Mouse (Mus musculus) heart, adult 9 months (tissue): ENCODE measurements around the gene Rln1.

Experiments
- DNase-seq, 2 experiments: peaks; one replicate each; pipeline ENCODE4 v3.0.0; 2022; ENCODE audit warnings: low spot score in 2 of 2

Gene Rln1

DNA sequence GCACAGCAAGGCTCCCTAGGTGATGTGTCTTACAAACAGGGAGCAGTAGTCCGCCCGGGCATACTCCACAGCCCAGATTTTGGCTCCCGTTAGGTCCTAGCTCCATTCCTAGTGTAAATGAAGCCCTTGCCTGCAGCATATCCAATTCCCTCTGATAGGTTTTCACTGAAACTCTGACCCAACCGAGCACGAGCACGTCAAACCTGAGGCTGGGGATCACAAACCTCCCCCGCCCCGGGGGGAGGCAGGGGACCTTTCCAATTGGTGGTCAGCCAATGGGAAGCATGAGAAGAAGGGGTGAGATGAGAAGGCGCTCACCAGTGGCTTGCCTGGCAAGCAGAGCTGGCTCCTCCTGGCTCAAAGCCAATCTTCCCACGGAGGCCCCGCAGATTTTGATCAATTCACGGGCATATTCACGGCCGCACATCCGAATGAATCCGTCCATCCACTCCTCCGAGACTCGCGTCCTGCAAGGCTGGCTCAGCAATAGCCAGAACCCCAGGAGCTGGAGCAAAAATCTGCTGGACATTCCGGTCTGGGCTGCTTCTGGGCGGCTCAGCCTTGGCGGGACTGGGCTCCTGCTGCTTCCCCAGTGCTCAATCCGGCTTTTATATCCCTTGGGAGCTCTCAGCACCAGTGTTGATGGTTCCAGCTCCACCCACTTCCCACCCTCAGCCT is at the start of gene Rln1:
Gene Rln1, minus strand, starts transcription at position 603 of the 678 bp plus-strand sequence.
- DNase-seq = no peak

DNA sequence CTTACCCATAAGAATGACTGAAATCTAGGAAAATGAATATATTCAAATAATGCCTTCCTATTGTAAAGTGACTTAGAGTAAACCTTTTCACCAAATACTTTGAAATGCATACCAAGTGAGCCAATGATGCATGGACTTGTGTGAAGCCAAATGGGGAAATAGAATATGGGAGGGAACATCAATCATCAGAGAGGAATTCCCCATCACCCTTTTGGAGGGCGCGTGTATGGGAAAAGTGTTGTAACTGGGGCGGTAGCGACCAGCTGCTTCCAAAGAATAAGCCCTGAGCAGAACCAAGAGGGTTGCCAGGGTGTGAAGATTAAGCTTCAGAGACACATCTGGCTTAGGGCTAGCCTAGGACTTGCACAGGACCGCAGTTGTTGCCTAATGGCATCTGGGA is 48.9 kb upstream of the Rln1 start:
- no peak for DNase-seq

DNA sequence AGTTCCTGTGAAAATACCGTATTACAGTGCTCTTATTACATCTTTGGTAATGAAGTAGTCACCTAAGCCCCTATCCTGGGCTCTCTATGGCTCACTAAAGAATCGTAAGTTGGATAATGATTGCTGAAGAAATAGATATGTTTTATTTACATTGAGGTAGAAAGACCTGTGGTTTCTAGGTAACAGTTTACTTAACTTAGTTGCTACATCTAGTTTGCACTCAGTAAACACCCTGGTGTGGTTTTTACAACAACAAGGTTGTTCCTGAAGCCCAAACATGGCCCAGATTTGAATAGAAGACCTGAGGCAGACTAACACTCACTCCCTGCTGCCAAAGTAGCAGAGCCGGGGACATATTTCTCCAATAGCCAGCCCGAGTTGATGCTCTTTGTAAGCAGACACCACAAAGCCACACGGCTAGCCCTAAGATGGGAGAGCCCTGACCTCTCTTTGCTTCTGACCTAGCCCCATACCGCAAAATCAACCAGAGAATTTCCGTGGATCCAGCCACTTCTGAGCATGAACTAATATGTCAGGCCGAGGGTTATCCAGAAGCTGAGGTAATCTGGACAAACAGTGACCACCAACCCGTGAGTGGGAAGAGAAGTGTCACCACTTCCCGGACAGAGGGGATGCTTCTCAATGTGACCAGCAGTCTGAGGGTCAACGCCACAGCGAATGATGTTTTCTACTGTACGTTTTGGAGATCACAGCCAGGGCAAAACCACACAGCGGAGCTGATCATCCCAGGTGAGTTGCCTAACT is 45.6 kb upstream of the Rln1 start:
- DNase-seq = no peak

DNA sequence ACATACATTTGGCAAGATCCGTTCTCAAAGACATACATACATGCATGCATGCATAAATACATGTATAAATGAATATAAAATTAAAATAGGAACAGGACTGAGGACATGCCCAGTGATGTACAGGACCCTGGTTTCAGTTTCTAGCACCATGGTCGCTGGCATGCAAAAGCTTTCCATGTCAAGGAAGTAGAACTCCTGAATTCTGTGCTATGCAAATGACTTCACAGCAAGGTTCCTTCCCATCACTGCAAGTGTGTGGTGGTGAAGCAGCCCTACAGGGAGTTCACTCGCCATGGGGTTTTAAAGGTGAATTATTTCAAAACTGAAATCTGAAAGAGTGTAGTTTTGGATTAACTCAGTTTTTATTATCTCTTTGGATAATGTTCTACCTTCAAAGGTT is 41.9 kb upstream of the Rln1 start:
- DNase-seq = no peak

DNA sequence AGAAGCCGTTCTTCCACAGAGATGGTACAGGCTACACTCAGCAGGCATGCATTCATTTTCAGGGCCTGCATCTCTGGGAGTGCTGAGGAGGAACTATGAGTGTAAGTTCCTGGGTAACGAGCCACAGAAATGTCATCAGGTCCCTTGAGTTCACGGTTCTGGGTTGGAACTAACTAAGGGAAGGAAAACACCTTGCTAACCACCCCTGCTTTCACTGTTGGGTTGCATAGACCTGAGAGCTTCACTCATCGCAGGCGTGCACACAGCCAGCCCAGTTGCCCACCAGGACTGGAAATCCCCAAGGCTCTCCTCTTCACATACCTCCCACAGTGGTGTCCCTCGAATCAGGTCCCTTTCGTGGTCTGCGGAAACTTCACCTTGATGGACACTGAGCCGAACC is 40.5 kb upstream of the Rln1 start:
- DNase-seq = no peak

DNA sequence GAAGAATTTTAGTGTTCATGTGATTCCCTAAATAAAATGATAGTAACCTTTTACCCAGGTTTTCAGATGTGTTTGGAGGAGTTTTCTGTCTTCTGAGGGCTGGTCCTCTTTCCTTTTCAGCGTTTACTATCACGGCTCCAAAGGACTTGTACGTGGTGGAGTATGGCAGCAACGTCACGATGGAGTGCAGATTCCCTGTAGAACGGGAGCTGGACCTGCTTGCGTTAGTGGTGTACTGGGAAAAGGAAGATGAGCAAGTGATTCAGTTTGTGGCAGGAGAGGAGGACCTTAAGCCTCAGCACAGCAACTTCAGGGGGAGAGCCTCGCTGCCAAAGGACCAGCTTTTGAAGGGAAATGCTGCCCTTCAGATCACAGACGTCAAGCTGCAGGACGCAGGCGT is 39.0 kb upstream of the Rln1 start:
- no peak for DNase-seq

DNA sequence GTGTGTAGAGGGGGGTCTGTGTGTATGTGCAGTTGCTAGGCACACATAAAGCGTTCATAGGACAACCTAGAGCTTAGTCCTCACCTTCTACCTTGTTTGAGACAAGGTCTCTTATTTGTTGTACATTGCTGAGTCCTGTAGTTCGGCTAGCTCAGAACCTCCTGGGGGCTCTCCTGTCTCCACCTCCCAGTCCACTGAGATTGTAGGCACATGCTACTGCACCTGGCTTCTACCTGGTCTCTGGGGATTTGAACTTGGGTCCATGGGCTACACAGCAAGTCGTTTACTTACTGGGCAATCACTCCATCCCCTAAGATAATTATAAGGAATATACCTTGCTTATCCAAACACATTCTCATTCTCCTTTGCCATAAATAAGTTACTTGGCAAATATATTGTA is 38.2 kb upstream of the Rln1 start:
- DNase-seq = no peak

DNA sequence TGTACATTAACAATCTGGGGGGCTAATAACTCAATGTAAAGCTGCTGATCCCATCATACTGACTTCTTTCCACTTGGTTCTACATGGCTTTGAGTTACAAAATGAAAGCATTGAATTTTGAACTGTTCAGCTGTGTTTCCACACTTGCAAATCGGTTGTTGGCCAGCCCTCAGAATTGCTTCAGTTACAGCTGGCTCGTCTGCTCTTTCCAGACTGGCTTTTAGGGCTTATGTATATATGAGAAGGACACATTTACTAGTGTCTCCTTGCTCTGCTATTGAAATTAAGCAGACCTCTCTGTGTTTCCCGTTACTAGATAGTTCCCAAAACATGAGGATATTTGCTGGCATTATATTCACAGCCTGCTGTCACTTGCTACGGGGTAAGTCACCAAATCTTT is 37.7 kb upstream of the Rln1 start:
- DNase-seq = no peak

DNA sequence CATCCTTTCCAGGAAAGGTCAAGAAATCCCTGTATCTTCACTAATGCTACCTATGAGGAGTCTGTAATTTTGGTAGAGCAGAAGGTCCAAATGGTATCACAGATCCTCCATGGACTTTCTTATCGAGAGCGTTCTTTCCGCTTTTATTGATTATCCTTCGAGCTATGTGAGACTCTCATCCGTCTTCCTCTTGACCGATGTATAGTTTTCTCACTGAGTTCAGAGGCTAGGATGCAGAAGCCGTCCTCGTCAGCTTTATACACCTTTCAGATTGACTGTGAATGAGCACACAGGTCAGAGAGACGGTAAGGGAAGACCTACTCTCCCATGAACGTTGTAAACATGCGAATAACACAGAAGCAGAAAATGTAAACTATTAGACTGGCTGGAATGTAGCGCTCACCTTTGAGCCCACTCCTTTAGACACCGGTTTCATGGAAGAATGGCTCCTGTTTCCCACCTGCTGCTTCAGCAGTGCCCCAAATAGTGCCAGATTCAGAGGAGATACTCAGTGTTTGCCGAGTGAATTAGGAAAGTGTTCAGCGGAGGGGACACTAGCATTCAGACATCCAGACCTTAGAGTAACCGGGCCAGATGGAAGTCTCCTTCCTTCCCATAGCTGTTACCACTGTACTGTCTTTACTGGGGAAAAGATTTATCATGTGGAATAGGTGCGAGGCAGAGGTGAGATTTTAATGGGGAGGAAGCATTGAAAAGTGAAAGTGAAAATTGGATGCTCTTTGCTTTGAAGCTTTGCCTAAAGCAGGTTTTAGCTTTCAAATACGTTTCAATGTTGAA is 37.0 kb upstream of the Rln1 start:
- no peak for DNase-seq

DNA sequence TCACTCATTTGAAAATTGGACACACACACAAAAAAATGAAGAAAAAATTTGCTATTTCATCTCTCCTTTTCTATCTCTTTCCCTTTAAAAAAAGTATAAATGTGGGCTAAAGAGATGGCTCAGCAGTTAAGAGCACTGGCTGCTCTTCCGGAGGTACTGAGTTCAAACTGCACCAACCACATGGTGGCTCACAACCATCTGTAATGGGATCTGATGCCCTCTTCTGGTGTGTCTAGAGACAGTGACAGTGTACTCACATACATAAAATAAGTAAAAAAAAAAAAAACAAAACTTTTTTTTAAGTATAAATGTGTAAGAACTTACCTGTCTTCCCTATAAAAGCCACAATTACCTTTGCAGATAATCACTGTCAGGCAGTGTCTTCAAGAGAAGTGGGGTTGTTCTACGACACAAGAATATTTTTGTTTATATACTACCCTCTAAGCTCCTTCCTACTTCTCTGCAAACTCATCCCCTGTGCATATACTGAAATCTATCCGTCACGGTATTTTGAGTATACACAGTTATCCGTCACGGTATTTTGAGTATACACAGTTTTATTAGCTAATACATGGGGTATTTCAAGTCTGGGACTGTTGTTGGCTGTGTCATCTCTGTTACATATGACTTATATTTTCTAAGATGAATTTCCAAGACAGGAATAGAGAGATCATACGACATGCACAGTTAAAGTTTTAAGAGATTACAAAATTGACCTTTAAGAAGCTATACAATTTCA is 36.2 kb upstream of the Rln1 start:
- DNase-seq = no peak

DNA sequence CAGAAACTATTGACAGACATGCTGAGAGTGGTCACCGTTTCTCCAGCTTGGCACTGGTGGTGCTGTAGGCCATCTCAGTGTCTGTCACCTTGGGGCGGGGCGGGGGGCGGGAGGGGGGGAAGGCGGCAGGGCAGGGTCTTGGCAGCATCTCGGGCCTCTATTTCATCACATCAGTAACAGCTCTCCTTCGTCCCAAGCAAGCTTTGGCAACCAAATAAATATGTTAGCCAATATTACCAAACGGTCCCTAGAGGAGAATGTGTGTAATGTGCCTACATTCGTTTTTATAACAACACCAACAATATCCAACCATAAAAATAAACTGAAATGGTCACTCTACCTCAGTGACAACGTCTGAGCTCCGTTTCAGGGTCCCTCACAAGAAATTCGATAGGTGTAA is 35.6 kb upstream of the Rln1 start:
- DNase-seq = no peak

DNA sequence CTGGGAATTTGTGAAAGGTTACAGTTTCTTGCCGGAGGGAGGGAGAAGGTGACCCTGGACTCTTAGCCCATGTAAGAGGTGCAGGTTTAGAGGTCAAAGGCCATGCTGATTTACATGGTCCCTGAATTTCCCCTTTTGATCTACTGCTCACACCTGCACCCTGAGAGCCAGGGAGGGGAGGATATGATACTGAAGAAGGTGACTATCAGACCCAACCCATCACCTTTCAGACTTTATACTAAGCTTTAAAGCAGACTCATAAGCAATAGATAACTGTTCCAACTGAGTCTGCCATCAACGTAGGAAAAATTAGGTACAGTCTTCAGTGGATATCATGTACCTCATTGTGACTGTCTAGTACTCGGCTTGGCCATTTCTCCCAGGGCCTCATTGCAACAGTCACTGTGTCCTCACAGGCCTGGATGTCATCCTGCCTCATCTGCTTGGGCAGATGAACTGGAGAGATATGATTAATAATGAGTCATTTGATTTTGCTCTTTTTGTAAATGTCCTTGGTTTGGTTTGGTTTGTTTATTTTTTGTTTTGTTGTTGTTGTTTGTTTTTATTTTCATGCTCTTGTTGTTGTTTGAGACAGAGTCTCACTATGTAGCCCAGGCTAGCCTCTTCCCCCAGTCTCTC is 34.3 kb upstream of the Rln1 start:
- DNase-seq = no peak

DNA sequence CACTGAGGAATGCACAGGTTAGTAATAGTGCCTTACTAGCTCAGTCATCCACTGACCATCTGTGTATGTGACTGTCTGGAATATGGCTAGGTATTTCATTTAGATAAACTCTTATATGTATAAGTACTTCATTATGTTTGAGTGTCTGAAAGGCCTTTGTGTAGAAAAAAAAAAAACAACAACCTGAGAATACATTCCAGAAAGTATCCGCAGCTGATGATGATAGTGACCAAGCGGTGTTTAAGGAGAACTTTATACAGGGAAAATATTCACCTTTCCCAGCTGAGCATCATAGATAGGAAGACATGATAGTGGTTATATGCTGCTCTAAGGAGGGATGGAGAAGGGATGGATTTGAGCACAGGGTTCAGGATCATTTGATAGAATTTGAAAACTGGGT is 33.6 kb upstream of the Rln1 start:
- no peak for DNase-seq

DNA sequence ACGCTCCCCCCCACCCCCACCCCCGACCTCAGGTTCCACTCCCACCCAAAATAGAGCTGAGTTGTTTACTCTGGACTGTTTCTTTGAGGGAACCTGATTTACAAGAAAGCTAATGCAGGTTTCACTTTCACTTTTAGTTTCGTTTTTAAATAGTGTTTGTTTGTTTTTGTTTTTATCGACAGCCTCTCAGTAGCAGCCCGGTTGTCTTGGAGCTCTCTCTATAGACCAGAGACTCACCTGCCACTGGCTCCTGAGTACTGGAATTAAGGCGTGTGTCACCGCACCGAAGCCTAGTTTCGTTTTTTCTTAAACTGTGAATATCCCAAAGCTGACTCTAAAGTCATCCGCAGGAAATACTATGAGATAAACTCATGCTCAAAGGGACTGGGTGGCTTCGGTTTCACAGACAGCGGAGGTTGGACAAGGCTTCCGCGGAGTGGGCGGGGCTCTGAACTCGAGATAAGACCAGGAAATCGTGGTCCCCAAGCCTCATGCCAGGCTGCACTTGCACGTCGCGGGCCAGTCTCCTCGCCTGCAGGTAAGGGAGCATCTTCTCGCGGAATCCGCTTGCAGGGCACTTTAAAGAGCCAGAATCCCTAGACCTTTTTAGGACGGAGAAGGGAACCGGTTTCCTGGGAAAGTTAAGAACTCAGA is 32.6 kb upstream of the Rln1 start, which contains the start of the genes Plgrkt and Cd274:
Gene Plgrkt, minus strand, starts transcription at position 422 of the 654 bp plus-strand sequence.
Gene Cd274, plus strand, starts transcription at position 487 of the 654 bp plus-strand sequence.
- DNase-seq = peak; percentile 85 to 86

DNA sequence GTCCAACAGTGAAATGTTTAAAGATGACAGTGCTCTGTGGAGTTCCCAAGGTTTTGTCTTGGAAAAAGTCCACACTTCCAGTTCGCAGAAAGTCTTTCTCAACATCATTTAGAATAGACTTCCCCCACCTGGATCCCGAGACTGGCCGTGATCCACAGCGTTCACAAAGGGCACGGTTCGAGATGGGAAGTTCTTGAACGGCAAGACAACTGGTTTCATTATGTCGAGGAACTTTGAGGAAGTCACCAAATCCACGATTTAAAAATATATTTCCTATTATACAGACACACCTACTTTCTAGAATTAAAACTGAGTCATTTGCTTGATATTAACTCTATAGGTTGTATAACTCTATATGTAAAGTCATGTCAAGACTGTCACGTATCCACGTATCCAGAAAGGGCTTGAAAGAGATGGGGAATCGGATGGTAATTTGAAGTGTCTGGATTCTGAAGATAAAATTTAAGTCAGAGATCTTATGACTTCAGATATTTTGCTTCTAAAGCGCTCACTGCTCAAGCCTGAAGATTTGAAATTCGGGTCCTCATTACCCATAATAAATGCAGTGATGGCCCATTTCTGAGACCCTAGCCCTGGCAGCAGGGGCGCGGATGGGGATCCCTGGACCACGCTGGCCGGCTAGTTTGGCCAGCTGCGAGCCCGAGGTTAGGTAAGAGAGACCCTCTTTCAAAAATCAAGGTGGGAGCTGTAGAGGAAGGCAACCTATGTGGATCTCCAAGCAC is 31.9 kb upstream of the Rln1 start:
- no peak for DNase-seq

DNA sequence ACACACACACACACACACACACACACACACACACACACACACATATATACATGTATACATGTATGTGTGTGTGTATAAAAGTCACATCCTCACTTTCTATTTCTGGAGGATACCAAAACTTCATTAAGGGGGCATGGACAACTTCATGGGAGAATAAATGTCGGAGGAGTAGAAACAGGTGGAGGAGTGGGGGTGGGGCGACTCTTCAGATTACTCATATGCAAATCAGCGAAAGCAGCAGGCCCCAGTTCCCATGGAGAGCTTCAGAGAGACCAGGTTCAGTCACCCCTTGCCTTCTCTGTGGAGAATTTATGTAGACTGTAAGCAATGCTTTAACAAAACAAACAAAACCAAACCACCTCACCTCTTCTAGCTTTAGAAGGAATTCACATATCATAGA is 30.6 kb upstream of the Rln1 start:
- no peak for DNase-seq

DNA sequence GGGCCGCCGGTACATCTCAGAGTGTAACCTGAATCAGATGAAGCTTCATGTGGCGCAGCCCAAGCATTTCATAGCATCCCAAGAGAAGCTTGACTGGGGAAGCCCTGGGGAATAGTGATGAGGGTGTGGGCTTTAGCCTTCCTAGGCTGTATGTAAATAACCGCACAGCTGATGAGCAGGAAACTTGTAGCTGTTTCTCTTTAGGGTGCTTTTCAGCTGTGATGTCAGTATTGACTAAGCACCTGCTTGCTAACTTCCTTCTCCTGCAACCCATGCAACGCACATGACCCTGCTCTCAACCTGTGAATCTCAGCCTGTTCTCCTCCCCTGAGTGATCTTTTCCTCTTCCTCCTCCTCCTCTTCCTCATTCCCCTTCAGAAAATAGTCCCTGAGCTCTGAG is 29.6 kb upstream of the Rln1 start:
- no peak for DNase-seq

DNA sequence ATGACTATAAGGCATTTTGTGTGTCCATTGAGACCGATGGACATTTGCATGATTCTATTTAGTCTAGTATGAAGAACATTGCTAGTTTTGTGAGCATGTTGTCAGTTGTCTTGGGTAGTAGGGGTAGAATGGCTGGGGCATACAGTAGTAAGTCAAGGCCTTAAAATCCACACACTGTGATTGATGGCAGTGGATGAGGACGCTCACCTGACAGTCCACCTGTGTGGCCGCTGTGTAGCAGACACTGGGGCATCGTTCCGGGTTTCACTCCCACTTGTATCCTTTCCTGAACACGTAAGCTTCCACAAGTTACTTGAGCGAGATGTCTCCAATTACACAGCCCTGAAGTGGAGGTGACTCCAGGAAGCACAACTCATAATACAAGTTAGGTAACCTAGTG is 29.1 kb upstream of the Rln1 start:
- DNase-seq = no peak

DNA sequence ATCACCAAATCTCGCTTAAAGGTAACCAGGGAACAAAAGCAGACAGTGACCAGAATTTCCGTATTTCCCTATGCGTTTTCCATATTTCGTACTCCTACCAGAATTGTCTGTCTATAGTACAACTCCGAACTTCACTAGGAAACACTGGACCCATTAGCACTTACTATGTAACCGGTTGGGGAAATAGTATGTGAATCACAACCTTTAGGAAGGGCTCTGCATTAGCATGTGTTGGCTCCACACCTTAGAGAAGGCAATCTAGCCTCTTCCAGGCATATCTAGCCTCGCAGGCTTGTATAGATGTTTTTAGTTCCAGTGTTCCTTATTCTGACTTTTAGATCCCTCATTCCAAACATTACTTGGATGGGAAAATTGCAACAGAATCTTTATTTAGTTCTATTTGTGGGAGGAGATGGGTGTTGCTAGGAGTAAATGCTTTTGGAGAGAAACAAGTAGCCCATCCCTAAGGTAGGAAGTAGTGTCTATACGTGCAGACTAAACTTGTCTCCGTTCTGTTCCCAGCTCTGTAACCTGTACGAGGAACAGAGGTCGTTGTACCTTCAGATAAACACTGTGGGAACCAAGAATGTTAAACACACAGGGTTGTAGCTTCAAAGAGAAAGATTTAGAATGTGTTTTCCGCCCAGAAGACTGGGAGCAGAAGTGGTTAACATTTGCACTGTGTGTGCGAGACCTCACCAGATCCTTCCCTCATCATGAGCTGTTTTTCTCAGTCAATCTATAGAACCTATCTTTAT is 27.9 kb upstream of the Rln1 start:
- no peak for DNase-seq
